Mouse (Mus musculus) ES-E14 (cell line): ENCODE data around the gene Adh7.

Experiments
- CHD2 ChIP-seq: IDR thresholded peaks from 2 replicates; pipeline ENCODE4 v1.6.1; 2014; ENCODE audit warnings: mild to moderate bottlenecking, low read depth, low read length, inconsistent platforms
- HCFC1 ChIP-seq: IDR thresholded peaks from 2 replicates; pipeline ENCODE4 v1.6.1; 2012; ENCODE audit warnings: low read length, inconsistent platforms, borderline replicate concordance; ENCODE audit not compliant: insufficient read depth
- MAFK ChIP-seq: IDR thresholded peaks from 2 replicates; pipeline ENCODE4 v1.6.1; 2014; ENCODE audit warnings: mild to moderate bottlenecking, low read depth, low read length, inconsistent platforms; ENCODE audit not compliant: insufficient read depth
- ZC3H11A ChIP-seq: IDR thresholded peaks from 2 replicates; pipeline ENCODE4 v1.6.1; 2012; ENCODE audit warnings: low read depth, mild to moderate bottlenecking, inconsistent platforms, low read length, borderline replicate concordance
- ZNF384 ChIP-seq: IDR thresholded peaks from 2 replicates; pipeline ENCODE4 v1.6.1; 2012; ENCODE audit warnings: low read depth, low read length, inconsistent platforms

- no peak for TF ChIP-seq MAFK
- no peak for TF ChIP-seq CHD2
- no peak for TF ChIP-seq ZC3H11A
- TF ChIP-seq ZNF384, result no peak
- no peak for TF ChIP-seq HCFC1
Measured at GRCm38 (mm10) chr3:138255366-138255765, 37.8 kb downstream of the Adh7 start.
